Mouse (Mus musculus): ENCODE measurements at regions not wholly inside any gene's neighbourhood (a gene's known extent, or its start where the extent isn't known, plus 50 kb on each side); places are given as distances from the start of the nearest gene placed in this dataset.
A peak's percentile ranks its signal among the peaks of the same experiment; 100 is the strongest.

GRCm38 (mm10) chrX:40350936-40351335 is 487.5 kb upstream of the Cypt14 start:
- intact Hi-C loops (cut with DNase I) = no loop called here
- DNase-seq (ENCODE audit: extremely low spot score in 1 of 2, low spot score in 2 of 2) = peak in 1 of 2 experiments; percentile 1

- intact Hi-C loops (cut with DNase I) = no loop called here
- DNase-seq (ENCODE audit: extremely low spot score in 1 of 2, low spot score in 2 of 2) = peak in 1 of 2 experiments; percentile 1
Observed at GRCm38 (mm10) chrX:40336555-40336954, 473.2 kb upstream of the Cypt14 start.
